Mouse (Mus musculus): ENCODE data around the gene Gpr18. TPM values are rescaled to one million over a fixed set of nuclear protein-coding genes. Genes with fewer than 3 reads are reported as not detected.
"Not testable (repeated sequence)": the region's sequence is repeated elsewhere in the genome, so short reads cannot be mapped to it uniquely, and the experiment has no call there.

The Gpr18 gene
- polyA plus RNA-seq, 1 experiment from 2014 or later, result 0.11 TPM

- H3K4me2 ChIP-seq (ENCODE audit: low read depth, low read length); H3K4me3 ChIP-seq (ENCODE audit: low read depth, low read length); ATAC-seq (ENCODE audit: low read depth); H3K9ac ChIP-seq (ENCODE audit: low read depth, low read length); H3K27me3 ChIP-seq (replicated peaks; ENCODE audit: control insufficient read depth, insufficient read depth, low read length); H3K4me1 ChIP-seq (ENCODE audit: control insufficient read depth, insufficient read depth, low read length); H3K9me3 ChIP-seq (ENCODE audit: control insufficient read depth, low read length); H3K36me3 ChIP-seq (ENCODE audit: control insufficient read depth, insufficient read depth, low read length); H3K27ac ChIP-seq (replicated peaks; ENCODE audit: low read depth, low read length): not testable (repeated sequence)
- DNase-seq (ENCODE audit: low spot score), result peak; percentile 79
- 11% methylated on average over 2 of the region's 2 CpGs for WGBS
Measured at GRCm38 (mm10) chr14:121865162-121865561, 50.4 kb downstream of the Gpr18 start.

Other genes starting within 250 kb of the Gpr18 start
- 13.1 and 14.0 TPM in 2 replicates for gene Dock9, start 117.9 kb downstream of the Gpr18 start, polyA plus RNA-seq (2014; fragmentation: Nextera tagmentation; extraction: Ambion mirVana)
- 60.1 and 65.9 TPM in 2 replicates for gene Ubac2, start 37.2 kb downstream of the Gpr18 start, polyA plus RNA-seq (2014; fragmentation: Nextera tagmentation; extraction: Ambion mirVana)
- 3.5 and 5.1 TPM in 2 replicates for gene Gpr183, start 49.4 kb upstream of the Gpr18 start, polyA plus RNA-seq (2014; fragmentation: Nextera tagmentation; extraction: Ambion mirVana)
- not detected in 2 replicates for gene Timm8a2, start 118.9 kb upstream of the Gpr18 start, polyA plus RNA-seq (2014; fragmentation: Nextera tagmentation; extraction: Ambion mirVana)
- 159 and 176 TPM in 2 replicates for gene Tm9sf2, start 191.3 kb upstream of the Gpr18 start, polyA plus RNA-seq (2014; fragmentation: Nextera tagmentation; extraction: Ambion mirVana)